Mouse (Mus musculus) layer of hippocampus, postnatal 25 days (tissue): Measurements from ENCODE around the gene Pdzrn3. TPM values are rescaled to one million over a fixed set of nuclear protein-coding genes. Genes with fewer than 3 reads are reported as not detected.

Experiments used
- DNase-seq, 2 experiments: peaks; one replicate each; pipeline ENCODE4 v3.0.0; 2022; ENCODE audit warnings: mixed read lengths in 2 of 2, low spot score in 1 of 2; ENCODE audit errors: extremely low spot score in 1 of 2
- total RNA-seq, 2 experiments: library from RNA; stranded (reverse); gene quantifications; 2 replicates each; pipeline ENCODE4 v1.2.3; 2021

Gene Pdzrn3
- total RNA-seq, 2 experiments from 2014 or later, result 8.4 to 9.9 TPM

- no peak for DNase-seq
Measured at GRCm38 (mm10) chr6:101101709-101102654, 275.7 kb downstream of the Pdzrn3 start.
